Mouse (Mus musculus) lung, embryonic 14.5 days (tissue): ENCODE data around the gene Myrip. TPM values are rescaled to one million over a fixed set of nuclear protein-coding genes. Genes with fewer than 3 reads are reported as not detected.

Experiments
- ATAC-seq: fragments of 200-750 bp; cut with Nextera tagmentation; 2 replicates; pipeline ENCODE4 v1.8.0; 2017; ENCODE audit warnings: mild to moderate bottlenecking, moderate TSS enrichment, moderate library complexity; ENCODE audit not compliant: insufficient read depth
- DNase-seq: peaks from one replicate; pipeline ENCODE4 v3.0.0-alpha.2; 2015
- H3K27ac ChIP-seq: fragments of 300-500 bp; sonication (generic); 2 replicates; pipeline ENCODE4 v1.5.1; 2014; ENCODE audit warnings: low read depth, mild to moderate bottlenecking, moderate library complexity
- H3K27me3 ChIP-seq: fragments of 300-500 bp; sonication (generic); 2 replicates; pipeline ENCODE4 v1.6.1; 2014; ENCODE audit warnings: low read length, control low read depth; ENCODE audit not compliant: insufficient read depth
- H3K36me3 ChIP-seq: fragments of 300-500 bp; sonication (generic); 2 replicates; pipeline ENCODE4 v1.6.1; 2014; ENCODE audit warnings: control low read depth; ENCODE audit not compliant: insufficient read depth
- H3K4me1 ChIP-seq: fragments of 300-500 bp; sonication (generic); 2 replicates; pipeline ENCODE4 v1.6.1; 2014; ENCODE audit warnings: antibody characterized with exemption, control low read depth; ENCODE audit not compliant: insufficient read depth
- H3K4me2 ChIP-seq: fragments of 300-500 bp; sonication (generic); 2 replicates; pipeline ENCODE4 v1.6.1; 2014; ENCODE audit warnings: mild to moderate bottlenecking
- H3K4me3 ChIP-seq: fragments of 300-500 bp; sonication (generic); 2 replicates; pipeline ENCODE4 v1.5.1; 2014; ENCODE audit warnings: low read depth, low read length
- H3K9ac ChIP-seq: fragments of 300-500 bp; sonication (generic); 2 replicates; pipeline ENCODE4 v1.6.1; 2014
- H3K9me3 ChIP-seq: fragments of 300-500 bp; sonication (generic); 2 replicates; pipeline ENCODE4 v1.6.1; 2016; ENCODE audit warnings: low read depth, low read length, control low read depth
- CTCF ChIP-seq: IDR thresholded peaks from 2 replicates; pipeline ENCODE4 v1.5.1; 2016; ENCODE audit warnings: antibody characterized with exemption, low read depth
- whole genome bisulfite sequencing: fragments of 180-500 bp; shearing (Covaris S2); extraction: QIAGEN DNeasy Blood & Tissue Kit; methylation state at CpG from one replicate; pipeline ENCODE4 v1.1.7; 2014; 5-methylcytosine and 5-hydroxymethylcytosine counted together
- polyA plus RNA-seq: library from polyadenylated mRNA; unstranded; fragments of >200 nt; fragmentation: Nextera tagmentation; extraction: Ambion mirVana; gene quantifications from 2 replicates; pipeline ENCODE4 v1.2.1, GENCODE M21; 2014

Gene Myrip
- polyA plus RNA-seq, 1 experiment from 2014 or later: 0.18 TPM

DNA sequence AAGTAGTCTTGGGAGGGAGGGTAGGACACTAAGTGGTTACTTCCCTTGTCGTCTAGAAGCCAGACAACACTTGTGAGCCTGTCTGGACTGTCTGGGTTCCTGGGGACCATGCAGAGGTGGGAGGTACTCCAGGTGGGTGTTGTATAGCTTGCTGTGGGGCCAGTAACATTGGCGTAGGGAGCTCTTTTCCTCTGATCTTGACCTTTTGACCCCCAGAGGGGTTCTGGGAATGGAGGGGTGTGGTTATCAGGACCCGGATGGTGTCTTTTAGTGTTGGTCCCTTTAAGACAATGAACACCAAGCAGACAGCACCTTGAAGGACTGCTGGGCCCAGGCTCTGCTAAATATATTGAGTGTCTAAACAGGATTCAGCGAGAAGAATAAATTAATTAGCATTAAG lies 36.9 kb downstream of the Myrip start:
- TF ChIP-seq CTCF: no peak
- no peak for DNase-seq
- Histone ChIP-seq H3K4me3 (no peak overlapping the region), H3K4me2 (no peak overlapping the region), H3K4me1 (no peaks in the 10 kb centered on the region), H3K9ac (no peak overlapping the region), H3K27ac (no peak overlapping the region), H3K27me3 (no peaks in the 10 kb centered on the region), H3K9me3 (no peaks in the 10 kb centered on the region), H3K36me3 (no peaks in the 10 kb centered on the region)
- ATAC-seq: no peak
- 43% methylated on average over 4 of the region's 4 CpGs for WGBS

DNA sequence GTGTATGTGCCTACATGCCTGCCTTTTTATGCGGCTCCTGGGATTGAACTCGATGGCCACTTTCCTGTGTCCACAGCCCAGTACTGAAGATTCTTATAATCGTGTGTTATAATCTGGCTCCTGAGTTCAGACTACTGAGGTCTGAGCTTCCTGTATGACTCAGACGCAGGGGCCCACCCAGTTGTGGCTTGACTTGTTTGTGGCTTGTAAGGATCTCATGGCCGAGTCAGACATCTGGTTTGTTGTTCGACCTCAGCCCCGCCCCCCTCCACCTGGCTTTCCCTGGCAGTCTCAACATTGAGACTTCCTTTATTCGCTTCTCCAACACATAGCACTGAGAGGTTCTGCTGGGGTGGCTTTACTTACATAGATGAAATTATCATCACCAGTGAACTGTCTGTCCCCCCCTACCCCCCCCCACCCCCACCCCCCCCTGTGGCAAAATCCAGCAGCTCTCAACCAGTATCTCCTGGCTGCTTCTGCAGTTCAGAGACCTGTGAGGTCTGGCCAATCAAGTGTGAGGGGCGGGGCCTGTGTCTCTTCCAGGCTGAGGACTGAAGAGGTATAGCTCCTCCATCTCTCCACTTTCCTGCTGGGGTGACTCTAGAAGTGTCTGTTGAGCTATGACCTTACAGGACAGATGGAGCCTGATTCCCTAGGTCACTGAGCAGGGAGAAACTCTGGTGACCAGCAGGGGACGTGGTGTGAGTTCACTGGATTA lies 38.8 kb downstream of the Myrip start:
- TF ChIP-seq CTCF: no peak
- no peaks in the 10 kb centered on the region for H3K9me3 ChIP-seq
- no peaks in the 10 kb centered on the region for H3K4me1 ChIP-seq
- ATAC-seq (no peak), DNase-seq (no peak)
- no peaks in the 10 kb centered on the region for H3K36me3 ChIP-seq
- H3K9ac ChIP-seq: no peak overlapping the region
- H3K27ac ChIP-seq: no peak overlapping the region
- H3K4me2 ChIP-seq: no peak overlapping the region
- no peak overlapping the region for H3K4me3 ChIP-seq
- no peaks in the 10 kb centered on the region for H3K27me3 ChIP-seq
- WGBS: 67% methylated on average over 10 of the region's 10 CpGs

DNA sequence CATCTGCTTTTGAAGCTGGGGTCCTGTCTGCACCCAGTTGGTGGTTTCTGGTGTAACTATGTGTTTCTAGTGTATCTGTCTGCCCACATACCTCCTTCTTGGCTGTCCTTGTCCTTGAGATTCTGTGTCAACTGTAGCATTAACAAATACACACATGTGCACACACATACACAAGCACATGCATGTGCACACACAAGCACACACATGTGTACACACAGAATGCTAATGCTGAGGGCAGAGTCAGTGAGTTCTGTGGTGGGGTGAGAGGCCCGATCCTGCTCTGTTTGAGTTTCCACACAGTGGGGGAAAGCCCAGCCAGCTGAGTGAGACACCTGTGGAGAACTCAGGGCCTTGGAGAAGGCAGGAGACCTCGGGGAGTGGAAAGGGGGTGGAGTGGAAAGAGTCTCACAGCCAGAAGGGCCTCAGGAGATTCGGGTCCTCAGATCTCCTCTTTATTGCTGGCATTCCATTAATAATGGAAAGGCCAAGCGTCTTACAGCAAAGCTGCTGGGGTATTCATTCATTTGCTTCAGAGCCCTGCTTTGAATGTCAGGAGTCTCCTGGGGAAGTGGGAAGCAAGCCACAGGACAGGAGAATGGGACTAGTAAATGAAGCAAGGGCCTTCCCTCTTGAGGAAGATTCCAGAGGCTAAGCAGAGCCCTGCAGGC lies 41.9 kb downstream of the Myrip start:
- Histone ChIP-seq H3K36me3 (no peaks in the 10 kb centered on the region), H3K9me3 (no peaks in the 10 kb centered on the region), H3K27ac (no peak overlapping the region), H3K9ac (no peak overlapping the region), H3K4me1 (0 out of 2 replicates have a peak, but pooled peaks cover 2% of the 10 kb centered on the region), H3K4me3 (no peak overlapping the region), H3K4me2 (no peak overlapping the region), H3K27me3 (no peaks in the 10 kb centered on the region)
- TF ChIP-seq CTCF: no peak
- DNase-seq (no peak), ATAC-seq (no peak)
- WGBS: 46% methylated on average over 4 of the region's 4 CpGs

DNA sequence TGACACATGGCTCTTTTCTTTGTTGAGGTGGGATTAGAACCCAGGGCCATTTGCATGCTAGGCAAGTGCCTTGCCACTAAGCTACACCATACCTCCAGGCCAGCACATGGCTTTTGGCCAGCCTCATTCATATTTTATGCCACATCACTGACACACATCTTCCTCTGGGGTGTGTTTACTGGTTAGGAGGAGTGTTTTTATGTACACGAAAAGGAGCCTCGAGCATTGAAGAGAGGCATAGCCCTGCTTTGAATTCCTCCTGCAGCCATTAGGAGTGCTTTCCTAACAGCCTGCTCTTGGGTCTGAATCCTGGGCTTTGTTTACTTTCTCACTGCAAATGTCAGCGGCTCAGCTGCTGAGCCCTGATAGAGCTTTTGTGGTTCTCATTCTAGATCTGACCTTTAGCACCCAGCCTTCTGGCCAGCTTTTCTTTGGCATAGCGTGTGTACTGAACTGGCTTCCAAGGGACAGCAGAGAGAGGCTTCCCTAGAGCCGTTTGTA lies 44.4 kb downstream of the Myrip start:
- no peaks in the 10 kb centered on the region for H3K9me3 ChIP-seq
- no peak overlapping the region for H3K4me3 ChIP-seq
- peak; percentile 59 for DNase-seq
- no peaks in the 10 kb centered on the region for H3K36me3 ChIP-seq
- WGBS: 3% methylated on average over 5 of the region's 5 CpGs
- no peak for TF ChIP-seq CTCF
- 0 out of 2 replicates have a peak, but pooled peaks cover 6% of the 10 kb centered on the region for H3K4me1 ChIP-seq
- H3K4me2 ChIP-seq: no peak overlapping the region
- no peaks in the 10 kb centered on the region for H3K27me3 ChIP-seq
- H3K27ac ChIP-seq: no peak overlapping the region
- H3K9ac ChIP-seq: no peak overlapping the region
- peak; percentile 44; the same call in 1 of the 2 replicates for ATAC-seq

DNA sequence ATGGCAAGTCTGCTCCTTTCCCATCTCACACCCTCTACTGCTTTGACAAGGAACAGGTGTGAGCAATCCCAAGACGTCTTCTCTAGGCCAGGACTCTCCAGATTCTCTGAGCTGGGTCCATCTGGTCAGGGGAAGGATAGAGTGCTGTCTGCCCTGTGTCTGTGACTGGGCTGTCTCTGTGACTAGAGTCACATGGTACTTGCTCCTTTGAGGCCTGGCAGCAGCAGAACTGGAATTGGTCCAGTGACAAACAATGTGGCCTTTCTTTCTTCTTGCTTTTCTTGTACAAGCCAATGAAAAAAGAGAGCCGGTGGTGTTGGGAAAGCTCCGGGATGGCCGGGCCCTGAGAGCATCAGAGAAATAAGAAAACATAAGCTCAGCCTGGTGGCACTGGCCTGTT lies 47.8 kb downstream of the Myrip start:
- no peak overlapping the region for H3K27ac ChIP-seq
- ATAC-seq: peak; percentile 52; the same call in 1 of the 2 replicates
- 54% methylated on average over 4 of the region's 4 CpGs for WGBS

DNA sequence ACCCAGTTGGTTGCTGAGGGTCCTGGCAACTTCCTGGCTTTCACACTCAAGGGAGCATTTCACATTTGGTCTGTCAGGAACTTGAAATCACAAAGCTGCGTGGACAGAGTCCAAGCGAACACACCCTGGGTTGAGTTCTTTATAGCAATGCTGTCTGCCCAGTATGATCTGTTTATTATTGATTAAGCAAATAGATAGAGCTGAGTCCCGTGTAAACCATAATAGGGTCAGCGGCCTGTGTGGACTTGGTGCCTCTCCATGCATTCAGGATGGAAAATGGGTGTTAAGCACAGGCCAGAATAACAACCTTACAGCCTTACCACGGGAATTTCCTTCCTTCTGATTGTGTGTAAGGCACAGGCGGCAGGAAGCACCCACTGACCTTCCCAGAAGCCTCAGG lies 49.0 kb downstream of the Myrip start:
- no peak overlapping the region for H3K4me3 ChIP-seq
- H3K9me3 ChIP-seq: no peaks in the 10 kb centered on the region
- H3K27ac ChIP-seq: peak overlapping the region; percentile 36; the same call in 1 of the 2 replicates
- H3K4me2 ChIP-seq: no peak overlapping the region
- H3K27me3 ChIP-seq: no peaks in the 10 kb centered on the region
- 34% methylated on average over 6 of the region's 6 CpGs for WGBS
- no peaks in the 10 kb centered on the region for H3K36me3 ChIP-seq
- no peak for ATAC-seq
- H3K9ac ChIP-seq: no peak overlapping the region
- no peak for TF ChIP-seq CTCF
- 0 out of 2 replicates have a peak, but pooled peaks cover 6% of the 10 kb centered on the region for H3K4me1 ChIP-seq
- no peak for DNase-seq

More for the DNA sequence above, 47.8 kb downstream of the Myrip start:
- Histone ChIP-seq H3K36me3 (no peaks in the 10 kb centered on the region), H3K9ac (no peak overlapping the region), H3K4me2 (no peak overlapping the region), H3K9me3 (no peaks in the 10 kb centered on the region), H3K4me3 (no peak overlapping the region), H3K4me1 (0 out of 2 replicates have a peak, but pooled peaks cover 6% of the 10 kb centered on the region), H3K27me3 (no peaks in the 10 kb centered on the region)
- peak; percentile 36 for DNase-seq
- TF ChIP-seq CTCF: no peak

DNA sequence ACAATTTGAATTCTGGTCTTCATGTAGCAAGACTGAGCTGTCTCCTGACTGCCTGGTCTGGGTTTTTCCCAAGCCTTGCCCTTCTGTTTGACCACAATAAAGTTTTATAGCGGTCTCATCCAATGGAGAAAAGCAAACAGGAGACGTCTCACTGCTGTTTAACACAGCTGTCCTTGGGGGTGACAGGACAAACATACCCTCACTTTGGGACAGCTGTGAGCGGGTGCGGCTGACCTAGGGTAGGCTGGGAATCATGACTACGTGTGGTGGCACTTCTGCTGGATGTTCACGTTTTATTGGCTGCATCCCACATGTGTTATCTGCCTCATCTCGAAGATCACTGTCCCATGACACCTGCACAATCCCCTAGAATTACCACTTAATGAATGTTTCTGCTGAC lies 49.7 kb downstream of the Myrip start:
- Histone ChIP-seq H3K4me1 (0 out of 2 replicates have a peak, but pooled peaks cover 4% of the 10 kb centered on the region), H3K36me3 (no peaks in the 10 kb centered on the region), H3K27ac (no peak overlapping the region), H3K9me3 (no peaks in the 10 kb centered on the region), H3K27me3 (no peaks in the 10 kb centered on the region), H3K9ac (no peak overlapping the region), H3K4me2 (no peak overlapping the region), H3K4me3 (no peak overlapping the region)
- no peak for TF ChIP-seq CTCF
- ATAC-seq (no peak), DNase-seq (no peak)
- 54% methylated on average over 7 of the region's 7 CpGs for WGBS
